Mouse (Mus musculus) embryonic facial prominence, embryonic 12.5 days (tissue): ENCODE data around the gene Lpin3. TPM values are rescaled to one million over a fixed set of nuclear protein-coding genes. Genes with fewer than 3 reads are reported as not detected.

Experiments used
- ATAC-seq: fragments of 200-750 bp; cut with Nextera tagmentation; 2 replicates; pipeline ENCODE4 v1.8.0; 2017; ENCODE audit not compliant: insufficient number of reproducible peaks, insufficient read depth, low FRiP score, low TSS enrichment
- H3K27ac ChIP-seq: fragments of 300-500 bp; sonication (generic); 2 replicates; pipeline ENCODE4 v1.5.1; 2016; ENCODE audit warnings: mild to moderate bottlenecking
- H3K27me3 ChIP-seq: fragments of 300-500 bp; sonication (generic); 2 replicates; pipeline ENCODE4 v1.6.1; 2016; ENCODE audit warnings: mild to moderate bottlenecking, moderate library complexity
- H3K36me3 ChIP-seq: fragments of 300-500 bp; sonication (generic); 2 replicates; pipeline ENCODE4 v1.6.1; 2016; ENCODE audit warnings: mild to moderate bottlenecking
- H3K4me1 ChIP-seq: fragments of 300-500 bp; sonication (generic); 2 replicates; pipeline ENCODE4 v1.6.1; 2016
- H3K4me2 ChIP-seq: fragments of 300-500 bp; sonication (generic); replicated peaks from 2 replicates; pipeline ENCODE4 v1.6.1; 2016; ENCODE audit warnings: mild to moderate bottlenecking, moderate library complexity
- H3K4me3 ChIP-seq: fragments of 300-500 bp; sonication (generic); 2 replicates; pipeline ENCODE4 v1.5.1; 2016; ENCODE audit warnings: mild to moderate bottlenecking
- H3K9ac ChIP-seq: fragments of 300-500 bp; sonication (generic); 2 replicates; pipeline ENCODE4 v1.6.1; 2016; ENCODE audit warnings: mild to moderate bottlenecking, moderate library complexity
- H3K9me3 ChIP-seq: fragments of 300-500 bp; sonication (generic); 2 replicates; pipeline ENCODE4 v1.6.1; 2016; ENCODE audit warnings: mild to moderate bottlenecking, moderate library complexity
- WGBS: fragments of 180-500 bp; shearing (Covaris S2); methylation state at CpG from one replicate; pipeline ENCODE4 v1.1.7; 2016; 5-methylcytosine and 5-hydroxymethylcytosine counted together
- polyA plus RNA-seq: library from polyadenylated mRNA; unstranded; fragments of >200 nt; fragmentation: Nextera tagmentation; extraction: Ambion mirVana; gene quantifications from 2 replicates; pipeline ENCODE4 v1.2.1, GENCODE M21; 2016

Gene Lpin3
- polyA plus RNA-seq, 1 experiment from 2014 or later = 2.1 TPM

DNA sequence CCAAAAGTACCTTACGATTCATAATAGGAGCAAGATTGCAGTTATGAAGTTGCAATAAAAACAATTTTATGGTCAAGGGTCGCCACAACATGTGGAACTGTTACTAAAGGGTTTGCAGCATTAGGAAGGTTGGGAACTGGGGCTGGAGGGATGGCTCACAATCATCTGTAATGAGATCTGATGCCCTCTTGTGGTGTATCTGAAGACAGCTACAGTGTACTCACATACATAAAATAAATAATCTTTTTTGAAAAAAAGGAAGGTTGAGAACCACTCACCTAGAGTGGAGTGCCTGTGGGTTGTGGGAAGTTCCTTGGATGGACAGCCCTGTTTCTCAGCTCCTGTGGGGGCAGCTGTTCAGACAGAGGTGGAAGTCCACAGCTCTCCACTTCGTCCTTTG is 62.0 kb downstream of the Lpin3 start:
- 50% methylated on average over 3 of the region's 3 CpGs for WGBS
- Histone ChIP-seq H3K27ac (0 out of 2 replicates have a peak overlapping the region, but pooled peaks have one; percentile 36), H3K4me2 (no peak overlapping the region), H3K4me3 (no peak overlapping the region), H3K9me3 (no peaks in the 10 kb centered on the region), H3K9ac (no peak overlapping the region), H3K27me3 (no peaks in the 10 kb centered on the region), H3K4me1 (peaks cover 4% of the 10 kb centered on the region; the same call in 1 of the 2 replicates), H3K36me3 (peaks cover 11% of the 10 kb centered on the region; the same call in 1 of the 2 replicates)
- no peak for ATAC-seq

DNA sequence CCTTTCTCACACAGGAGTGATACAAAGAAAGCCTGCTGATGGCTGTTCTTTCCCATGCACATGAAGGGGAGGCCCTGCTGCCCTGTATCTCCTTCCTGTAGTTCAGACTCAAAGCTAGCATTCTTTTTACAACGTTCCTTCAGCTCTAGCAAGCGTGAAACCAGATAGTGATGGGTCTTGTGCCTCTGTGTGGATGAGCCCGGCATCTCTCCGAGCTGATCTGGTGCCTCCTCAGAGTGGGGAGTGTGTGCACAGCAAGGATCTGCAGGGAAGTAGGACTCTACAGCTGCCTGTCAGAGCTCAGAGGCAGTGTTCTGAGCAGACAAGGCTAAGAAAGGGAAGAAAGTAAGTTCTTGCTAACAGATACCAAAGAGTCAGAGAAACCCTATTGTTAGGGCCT is 71.1 kb downstream of the Lpin3 start:
- H3K36me3 ChIP-seq = peaks cover 76% of the 10 kb centered on the region
- H3K27me3 ChIP-seq = no peaks in the 10 kb centered on the region

DNA sequence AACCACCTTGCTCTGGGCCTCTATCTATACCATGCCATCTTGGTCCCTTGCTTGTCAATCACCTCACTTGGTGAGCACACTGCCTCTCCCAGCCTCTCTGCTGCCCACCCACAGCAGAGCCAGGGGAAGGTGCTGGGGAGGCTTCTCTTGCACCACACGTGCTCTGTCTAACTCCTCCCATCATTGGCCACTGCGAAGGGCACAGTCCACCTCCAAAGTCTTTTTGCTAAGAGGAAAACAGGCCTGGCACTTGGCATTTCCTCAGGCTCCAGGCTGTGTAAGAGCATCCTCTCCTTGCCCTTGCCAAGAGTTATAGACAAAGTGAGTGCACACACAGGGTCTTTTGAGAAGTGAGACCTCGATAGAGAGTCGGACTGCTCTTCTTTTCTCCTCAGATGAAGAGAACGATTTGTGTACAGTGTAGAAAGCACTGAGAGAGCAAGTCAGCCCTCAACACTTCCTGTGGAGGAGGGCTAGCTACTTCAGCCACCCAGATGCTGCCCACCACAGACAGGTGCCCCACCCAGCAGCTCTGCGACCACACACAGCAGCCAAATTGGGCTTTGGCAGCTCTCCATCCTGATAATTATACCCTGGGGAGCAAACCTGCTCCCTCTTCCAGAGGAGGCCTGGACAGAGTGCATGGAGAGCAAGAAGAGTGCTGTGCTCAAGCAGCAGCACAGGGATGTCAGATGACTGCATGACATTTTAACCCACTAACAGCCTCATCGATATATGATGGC is 72.8 kb downstream of the Lpin3 start:
- ATAC-seq = 0 out of 2 replicates have a peak, but pooled peaks have one; percentile 17
- Histone ChIP-seq H3K4me3 (no peak overlapping the region), H3K27me3 (no peaks in the 10 kb centered on the region), H3K4me1 (0 out of 2 replicates have a peak, but pooled peaks cover 11% of the 10 kb centered on the region), H3K27ac (no peak overlapping the region), H3K36me3 (peaks cover 75% of the 10 kb centered on the region), H3K9ac (no peak overlapping the region), H3K4me2 (no peak overlapping the region), H3K9me3 (no peaks in the 10 kb centered on the region)
- WGBS = 81% methylated on average over 7 of the region's 7 CpGs

More for the DNA sequence above, 71.1 kb downstream of the Lpin3 start:
- Histone ChIP-seq H3K27ac (no peak overlapping the region), H3K9ac (no peak overlapping the region), H3K9me3 (no peaks in the 10 kb centered on the region), H3K4me3 (no peak overlapping the region), H3K4me2 (no peak overlapping the region), H3K4me1 (0 out of 2 replicates have a peak, but pooled peaks cover 11% of the 10 kb centered on the region)
- ATAC-seq = no peak
- 69% methylated on average over 4 of the region's 4 CpGs for WGBS

DNA sequence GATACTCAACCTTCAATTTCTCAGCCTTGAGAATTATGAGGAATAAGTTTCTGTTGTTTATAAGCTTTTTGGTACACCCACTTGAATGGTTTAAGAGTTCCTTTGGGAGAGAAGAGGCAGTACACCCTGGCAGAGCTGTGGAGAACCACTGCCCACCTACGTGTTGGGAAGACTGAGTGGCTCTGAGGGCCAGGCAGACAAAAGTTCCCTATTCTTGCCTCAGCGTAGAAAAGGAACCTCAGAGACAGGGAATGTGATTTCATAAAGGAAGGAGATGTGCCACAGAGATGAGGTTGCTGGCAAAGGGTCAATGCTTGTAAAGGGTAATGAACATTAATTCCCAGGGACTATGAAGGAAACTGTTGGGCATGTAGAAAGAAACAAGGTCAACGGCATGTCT is 74.1 kb downstream of the Lpin3 start:
- Histone ChIP-seq H3K9me3 (no peaks in the 10 kb centered on the region), H3K36me3 (peaks cover 71% of the 10 kb centered on the region), H3K4me1 (0 out of 2 replicates have a peak, but pooled peaks cover 11% of the 10 kb centered on the region), H3K9ac (no peak overlapping the region), H3K4me2 (no peak overlapping the region), H3K4me3 (no peak overlapping the region), H3K27me3 (no peaks in the 10 kb centered on the region), H3K27ac (no peak overlapping the region)
- 94% methylated on average over 3 of the region's 3 CpGs for WGBS
- no peak for ATAC-seq

GRCm38 (mm10) chr2:160955331-160955730 is 74.9 kb downstream of the Lpin3 start:
- 68% methylated on average over 7 of the region's 7 CpGs for WGBS

More at GRCm38 (mm10) chr2:160955331-160955730, 74.9 kb downstream of the Lpin3 start:
- Histone ChIP-seq H3K4me3 (no peak overlapping the region), H3K4me1 (0 out of 2 replicates have a peak, but pooled peaks cover 11% of the 10 kb centered on the region), H3K27ac (no peak overlapping the region), H3K36me3 (peaks cover 69% of the 10 kb centered on the region), H3K4me2 (no peak overlapping the region), H3K9ac (no peak overlapping the region), H3K9me3 (no peaks in the 10 kb centered on the region), H3K27me3 (no peaks in the 10 kb centered on the region)
- no peak for ATAC-seq

Other genes with a start within 250 kb of the Lpin3 start
- 105 and 109 TPM in 2 replicates for gene Top1, start 234.8 kb upstream of the Lpin3 start, polyA plus RNA-seq
- gene Plcg1, start 149.4 kb upstream of the Lpin3 start, polyA plus RNA-seq = 104 and 108 TPM in 2 replicates
- 12.0 and 12.2 TPM in 2 replicates for gene Zhx3, start 7.7 kb upstream of the Lpin3 start, polyA plus RNA-seq
- gene Emilin3, start 31.7 kb downstream of the Lpin3 start, polyA plus RNA-seq = 20.5 and 22.3 TPM in 2 replicates
- 44.6 and 48.2 TPM in 2 replicates for gene Chd6, start 228.4 kb downstream of the Lpin3 start, polyA plus RNA-seq